8 mouse cellular contexts compared by ENCODE assay signal in the genomic region with DNA sequence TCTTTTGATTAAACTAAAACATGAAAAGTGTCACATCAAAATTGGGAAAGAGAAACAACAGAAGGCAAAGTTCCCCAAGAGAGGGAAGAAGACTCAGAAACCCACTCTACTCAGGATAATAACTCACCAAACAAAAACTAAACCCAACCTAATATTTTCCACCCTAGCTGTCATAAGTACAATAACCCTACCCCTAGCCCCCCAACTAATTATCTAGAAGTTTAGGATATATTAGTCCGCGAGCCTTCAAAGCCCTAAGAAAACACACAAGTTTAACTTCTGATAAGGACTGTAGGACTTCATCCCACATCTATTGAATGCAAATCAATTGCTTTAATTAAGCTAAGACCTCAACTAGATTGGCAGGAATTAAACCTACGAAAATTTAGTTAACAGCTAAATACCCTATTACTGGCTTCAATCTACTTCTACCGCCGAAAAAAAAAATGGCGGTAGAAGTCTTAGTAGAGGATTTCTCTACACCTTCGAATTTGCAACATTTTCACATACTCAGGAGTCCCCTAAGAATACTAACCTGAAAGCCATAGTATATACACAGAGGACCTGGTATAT.
A peak's percentile ranks its signal among the peaks of the same experiment; 100 is the strongest.
ATAC-seq lines count a peak whose summit lies in the region.
"Not testable (repeated sequence)": the region's sequence is repeated elsewhere in the genome, so short reads cannot be mapped to it uniquely, and the experiment has no call there.

No protein-coding gene starts in this region.

- not testable (repeated sequence) for H3K36me3 ChIP-seq in forebrain, embryonic 13.5 days (ENCODE audit: poor library complexity, severe bottlenecking); heart, embryonic 15.5 days; limb, embryonic 13.5 days; lung, embryonic 15.5 days; midbrain, embryonic 16.5 days (ENCODE audit: control insufficient read depth, insufficient read depth, low read length); stomach, embryonic 16.5 days (ENCODE audit: control insufficient read depth, insufficient read depth, low read length)

- not testable (repeated sequence) for H3K9me3 ChIP-seq in forebrain, embryonic 13.5 days (replicated peaks); heart, embryonic 15.5 days (replicated peaks); limb, embryonic 13.5 days; lung, embryonic 15.5 days; midbrain, embryonic 16.5 days (replicated peaks; ENCODE audit: control insufficient read depth, low read length, poor library complexity, severe bottlenecking); stomach, embryonic 16.5 days (replicated peaks; ENCODE audit: control insufficient read depth, low read length)

- not testable (repeated sequence) for H3K4me1 ChIP-seq in forebrain, embryonic 13.5 days; heart, embryonic 15.5 days (replicated peaks); limb, embryonic 13.5 days; lung, embryonic 15.5 days; midbrain, embryonic 16.5 days (ENCODE audit: control insufficient read depth, insufficient read depth, low read length); stomach, embryonic 16.5 days (ENCODE audit: control insufficient read depth, insufficient read depth, low read length)

- H3K27me3 ChIP-seq in forebrain, embryonic 13.5 days; heart, embryonic 15.5 days; limb, embryonic 13.5 days; lung, embryonic 15.5 days; midbrain, embryonic 16.5 days (ENCODE audit: control insufficient read depth, insufficient read depth, low read depth, low read length); stomach, embryonic 16.5 days (ENCODE audit: control insufficient read depth, insufficient read depth, low read length): not testable (repeated sequence)

- not testable (repeated sequence) for H3K4me3 ChIP-seq in forebrain, embryonic 13.5 days; heart, embryonic 15.5 days; limb, embryonic 13.5 days; lung, embryonic 15.5 days; midbrain, embryonic 16.5 days (ENCODE audit: low read depth, low read length); stomach, embryonic 16.5 days (replicated peaks; ENCODE audit: low read length)

- not testable (repeated sequence) for H3K27ac ChIP-seq in forebrain, embryonic 13.5 days; heart, embryonic 15.5 days; limb, embryonic 13.5 days; lung, embryonic 15.5 days; midbrain, embryonic 16.5 days (ENCODE audit: low read length); stomach, embryonic 16.5 days (ENCODE audit: low read length)

- H3K4me2 ChIP-seq in forebrain, embryonic 13.5 days; heart, embryonic 15.5 days; limb, embryonic 13.5 days (replicated peaks); lung, embryonic 15.5 days; midbrain, embryonic 16.5 days (ENCODE audit: low read length); stomach, embryonic 16.5 days (ENCODE audit: low read depth, low read length): not testable (repeated sequence)

- ATAC-seq in cerebellum, adult (ENCODE audit: insufficient number of reproducible peaks, low FRiP score, low TSS enrichment), result peak; percentile 100
- peak; percentile 100 for ATAC-seq in forebrain, embryonic 13.5 days
- ATAC-seq in heart, embryonic 15.5 days (replicated peaks; ENCODE audit: insufficient number of reproducible peaks, insufficient read depth, low FRiP score, low read depth), result peak; percentile 100
- peak; percentile 100 for ATAC-seq in inflammation-experienced regulatory T-cells, adult 6 months
- ATAC-seq in limb, embryonic 13.5 days (ENCODE audit: low FRiP score, low read depth), result peak; percentile 100
- ATAC-seq in lung, embryonic 15.5 days (ENCODE audit: borderline replicate concordance, extremely low read depth, low FRiP score, low TSS enrichment), result peak; percentile 100
- peak; percentile 100 for ATAC-seq in midbrain, embryonic 16.5 days
- peak; percentile 100 for ATAC-seq in stomach, embryonic 16.5 days (ENCODE audit: insufficient read depth, low FRiP score)

- not testable (repeated sequence) for H3K9ac ChIP-seq in forebrain, embryonic 13.5 days; heart, embryonic 15.5 days; limb, embryonic 13.5 days; lung, embryonic 15.5 days; midbrain, embryonic 16.5 days (ENCODE audit: low read depth, low read length); stomach, embryonic 16.5 days (ENCODE audit: low read length)

- 97% methylated on average over 6 of the region's 7 CpGs for WGBS in forebrain, embryonic 13.5 days
- 82% methylated on average over 6 of the region's 7 CpGs for whole genome bisulfite sequencing in heart, embryonic 15.5 days
- WGBS in limb, embryonic 13.5 days, result 94% methylated on average over 6 of the region's 7 CpGs
- WGBS in lung, embryonic 15.5 days, result 88% methylated on average over 6 of the region's 7 CpGs
- WGBS in midbrain, embryonic 16.5 days, result 97% methylated on average over 6 of the region's 7 CpGs
- WGBS in stomach, embryonic 16.5 days, result 91% methylated on average over 6 of the region's 7 CpGs
